Mouse (Mus musculus): ENCODE data around the gene Celsr3. TPM values are rescaled to one million over a fixed set of nuclear protein-coding genes. Genes with fewer than 3 reads are reported as not detected.
A peak's percentile ranks its signal among the peaks of the same experiment; 100 is the strongest.

Gene Celsr3
- polyA plus RNA-seq, 1 experiment from 2014 or later: 0.22 TPM

GRCm38 (mm10) chr9:108855335-108855734 is 29.2 kb downstream of the Celsr3 start:
- H3K4me3 ChIP-seq (ENCODE audit: low read depth, low read length): no peak overlapping the region
- peak overlapping the region; percentile 80 for H3K27ac ChIP-seq (ENCODE audit: low read length)
- H3K9me3 ChIP-seq (replicated peaks; ENCODE audit: control insufficient read depth, low read length): no peaks in the 10 kb centered on the region

DNA sequence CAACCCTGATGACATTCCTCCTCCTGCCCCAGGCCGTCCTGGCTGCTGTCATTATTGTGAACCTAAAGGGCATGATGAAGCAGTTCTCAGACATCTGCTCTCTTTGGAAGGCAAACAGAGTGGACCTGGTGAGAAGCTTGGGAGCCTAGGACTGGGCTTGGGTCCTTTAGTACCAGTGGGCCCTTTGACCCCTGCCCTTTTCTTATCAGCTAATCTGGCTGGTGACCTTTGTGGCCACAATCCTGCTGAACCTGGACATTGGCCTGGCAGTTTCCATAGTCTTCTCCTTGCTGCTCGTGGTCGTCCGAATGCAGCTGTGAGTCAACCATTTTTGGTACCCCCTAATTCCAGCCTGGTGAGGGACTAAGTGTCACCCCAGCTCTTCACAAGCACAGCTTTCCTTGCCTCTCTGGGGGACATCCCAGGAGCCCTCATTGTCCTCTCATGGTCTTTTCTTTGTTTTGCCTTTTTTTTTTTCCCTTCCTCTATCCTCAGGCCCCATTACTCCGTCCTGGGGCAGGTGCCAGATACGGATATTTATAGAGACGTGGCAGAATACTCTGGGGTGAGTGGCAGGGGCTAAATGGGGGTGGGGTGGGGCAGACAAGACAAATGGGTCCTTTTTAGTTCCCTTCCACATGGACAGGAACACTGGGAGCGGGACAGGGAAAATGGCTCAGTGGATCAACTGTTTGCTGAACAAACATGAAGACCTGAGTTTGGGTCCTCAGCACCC is 32.8 kb downstream of the Celsr3 start:
- WGBS (ENCODE audit: insufficient replicate concordance): 62% methylated on average over 8 of the region's 8 CpGs

More at GRCm38 (mm10) chr9:108855335-108855734, 29.2 kb downstream of the Celsr3 start:
- ATAC-seq (ENCODE audit: low read depth): no peak
- H3K4me2 ChIP-seq (ENCODE audit: low read depth, low read length): no peak overlapping the region
- no peak overlapping the region for H3K9ac ChIP-seq (ENCODE audit: low read depth, low read length)
- peaks cover 15% of the 10 kb centered on the region for H3K4me1 ChIP-seq (ENCODE audit: control insufficient read depth, low read depth, low read length)
- no peaks in the 10 kb centered on the region for H3K27me3 ChIP-seq (ENCODE audit: control insufficient read depth, insufficient read depth, low read depth, low read length)
- H3K36me3 ChIP-seq (ENCODE audit: control insufficient read depth, insufficient read depth): no peaks in the 10 kb centered on the region
- 63% methylated on average over 5 of the region's 5 CpGs for WGBS (ENCODE audit: insufficient replicate concordance)

More for the DNA sequence above, 32.8 kb downstream of the Celsr3 start:
- H3K4me1 ChIP-seq (ENCODE audit: control insufficient read depth, low read depth, low read length): peaks cover 8% of the 10 kb centered on the region
- no peak overlapping the region for H3K4me2 ChIP-seq (ENCODE audit: low read depth, low read length)
- H3K27ac ChIP-seq (ENCODE audit: low read length): no peak overlapping the region
- no peaks in the 10 kb centered on the region for H3K9me3 ChIP-seq (replicated peaks; ENCODE audit: control insufficient read depth, low read length)
- H3K9ac ChIP-seq (ENCODE audit: low read depth, low read length): no peak overlapping the region
- no peak overlapping the region for H3K4me3 ChIP-seq (ENCODE audit: low read depth, low read length)
- no peaks in the 10 kb centered on the region for H3K36me3 ChIP-seq (ENCODE audit: control insufficient read depth, insufficient read depth)
- ATAC-seq (ENCODE audit: low read depth): no peak
- H3K27me3 ChIP-seq (ENCODE audit: control insufficient read depth, insufficient read depth, low read depth, low read length): no peaks in the 10 kb centered on the region

Small RNAs within 50 kb of the gene (microRNA-seq; reads per million reads assigned to microRNA genes)
- not detected for gene Gm23156

Other genes starting within 250 kb of the Celsr3 start
- 10.0 and 12.2 TPM in 2 replicates for gene Wdr6, start 247.6 kb upstream of the Celsr3 start, polyA plus RNA-seq (2015; fragmentation: Nextera tagmentation; extraction: Ambion mirVana)
- 0.48 and 0.70 TPM in 2 replicates for gene P4htm, start 228.7 kb upstream of the Celsr3 start, polyA plus RNA-seq (2015; fragmentation: Nextera tagmentation; extraction: Ambion mirVana)
- 30.4 and 31.6 TPM in 2 replicates for gene Arih2, start 176.9 kb upstream of the Celsr3 start, polyA plus RNA-seq (2015; fragmentation: Nextera tagmentation; extraction: Ambion mirVana)
- gene Slc25a20, start 164.2 kb upstream of the Celsr3 start, polyA plus RNA-seq (2015; fragmentation: Nextera tagmentation; extraction: Ambion mirVana): 28.9 and 30.9 TPM in 2 replicates
- gene Prkar2a, start 137.0 kb upstream of the Celsr3 start, polyA plus RNA-seq (2015; fragmentation: Nextera tagmentation; extraction: Ambion mirVana): 6.6 and 8.8 TPM in 2 replicates
- gene Ip6k2, start 42.5 kb upstream of the Celsr3 start, polyA plus RNA-seq (2015; fragmentation: Nextera tagmentation; extraction: Ambion mirVana): 12.4 and 13.6 TPM in 2 replicates
- 3.5 and 3.6 TPM in 2 replicates for gene Nckipsd, start 18.0 kb upstream of the Celsr3 start, polyA plus RNA-seq (2015; fragmentation: Nextera tagmentation; extraction: Ambion mirVana)
- gene Slc26a6, start 27.0 kb downstream of the Celsr3 start, polyA plus RNA-seq (2015; fragmentation: Nextera tagmentation; extraction: Ambion mirVana): 4.8 and 4.9 TPM in 2 replicates
- not detected in 2 replicates for gene Tmem89, start 88.3 kb downstream of the Celsr3 start, polyA plus RNA-seq (2015; fragmentation: Nextera tagmentation; extraction: Ambion mirVana)
- gene Uqcrc1, start 110.3 kb downstream of the Celsr3 start, polyA plus RNA-seq (2015; fragmentation: Nextera tagmentation; extraction: Ambion mirVana): 299 and 310 TPM in 2 replicates
- gene Col7a1, start 127.3 kb downstream of the Celsr3 start, polyA plus RNA-seq (2015; fragmentation: Nextera tagmentation; extraction: Ambion mirVana): 0.19 and 0.46 TPM in 2 replicates
- not detected in 2 replicates for gene Ucn2, start 159.7 kb downstream of the Celsr3 start, polyA plus RNA-seq (2015; fragmentation: Nextera tagmentation; extraction: Ambion mirVana)
- gene Pfkfb4, start 165.5 kb downstream of the Celsr3 start, polyA plus RNA-seq (2015; fragmentation: Nextera tagmentation; extraction: Ambion mirVana): 4.0 and 4.4 TPM in 2 replicates
- 20.9 and 23.2 TPM in 2 replicates for gene Shisa5, start 212.2 kb downstream of the Celsr3 start, polyA plus RNA-seq (2015; fragmentation: Nextera tagmentation; extraction: Ambion mirVana)
- 7.4 and 8.8 TPM in 2 replicates for gene Trex1, start 233.4 kb downstream of the Celsr3 start, polyA plus RNA-seq (2015; fragmentation: Nextera tagmentation; extraction: Ambion mirVana)
- 8.5 and 8.8 TPM in 2 replicates for gene Atrip, start 247.8 kb downstream of the Celsr3 start, polyA plus RNA-seq (2015; fragmentation: Nextera tagmentation; extraction: Ambion mirVana)

Data from liver, embryonic 16.5 days (tissue).